Mouse (Mus musculus) telencephalon, adult 2 months (tissue): ENCODE data around the gene Adamts4.

Experiments
- DNase-seq: peaks from one replicate; pipeline ENCODE4 v3.0.0-alpha.2; 2011; ENCODE audit warnings: low read depth, low spot score

Adamts4 gene

GRCm38 (mm10) chr1:171278436-171278835 lies 28.2 kb downstream of the Adamts4 start:
- DNase-seq = no peak

GRCm38 (mm10) chr1:171279012-171279705 lies 28.9 kb downstream of the Adamts4 start:
- DNase-seq = no peak

GRCm38 (mm10) chr1:171279721-171280120 lies 29.5 kb downstream of the Adamts4 start:
- no peak for DNase-seq

GRCm38 (mm10) chr1:171280250-171280915 lies 30.2 kb downstream of the Adamts4 start:
- no peak for DNase-seq

GRCm38 (mm10) chr1:171280916-171281527 lies 30.8 kb downstream of the Adamts4 start, which contains the start of gene Ppox:
Ppox (minus strand) TSS chr1:171281186.
- peak; percentile 99 for DNase-seq

GRCm38 (mm10) chr1:171281528-171281923 lies 31.3 kb downstream of the Adamts4 start:
- peak; percentile 61 for DNase-seq

GRCm38 (mm10) chr1:171282086-171282805 lies 32.0 kb downstream of the Adamts4 start:
- DNase-seq = no peak

GRCm38 (mm10) chr1:171283188-171284160 lies 33.3 kb downstream of the Adamts4 start:
- no peak for DNase-seq

GRCm38 (mm10) chr1:171284491-171284890 lies 34.3 kb downstream of the Adamts4 start:
- DNase-seq = no peak

GRCm38 (mm10) chr1:171285096-171285892 lies 35.1 kb downstream of the Adamts4 start:
- DNase-seq = no peak

- DNase-seq = no peak
Observed at GRCm38 (mm10) chr1:171286517-171286916, 36.3 kb downstream of the Adamts4 start.

- DNase-seq = peak; percentile 90
Observed at GRCm38 (mm10) chr1:171287136-171288081, 37.2 kb downstream of the Adamts4 start, which contains the start of gene Usp21. Usp21 (minus strand) TSS chr1:171287991.

GRCm38 (mm10) chr1:171288328-171288727 lies 38.1 kb downstream of the Adamts4 start:
- no peak for DNase-seq

- no peak for DNase-seq
Observed at GRCm38 (mm10) chr1:171293351-171293750, 43.1 kb downstream of the Adamts4 start.

- DNase-seq = no peak
Observed at GRCm38 (mm10) chr1:171293906-171294297, 43.7 kb downstream of the Adamts4 start.

GRCm38 (mm10) chr1:171294298-171295062 lies 44.3 kb downstream of the Adamts4 start, which contains the start of gene Ufc1:
Ufc1 (minus strand) TSS chr1:171295024.
- peak; percentile 86 for DNase-seq

GRCm38 (mm10) chr1:171295063-171295402 lies 44.8 kb downstream of the Adamts4 start:
- DNase-seq = no peak

- DNase-seq = no peak
Observed at GRCm38 (mm10) chr1:171298226-171298625, 48.0 kb downstream of the Adamts4 start.
